Mouse (Mus musculus) naive thymus-derived CD4-positive, alpha-beta T cell, adult 2 months (primary cell): ENCODE results near the gene Dclk3.

ENCODE experiments used
- DNase-seq: peaks from one replicate; pipeline ENCODE4 v3.0.0-alpha.2; 2011; ENCODE audit warnings: low read depth

The Dclk3 gene

GRCm38 (mm10) chr9:111438904-111439835 is at the start of gene Dclk3:
Gene Dclk3, plus strand, starts transcription at chr9:111439081.
- no peak for DNase-seq

DNA sequence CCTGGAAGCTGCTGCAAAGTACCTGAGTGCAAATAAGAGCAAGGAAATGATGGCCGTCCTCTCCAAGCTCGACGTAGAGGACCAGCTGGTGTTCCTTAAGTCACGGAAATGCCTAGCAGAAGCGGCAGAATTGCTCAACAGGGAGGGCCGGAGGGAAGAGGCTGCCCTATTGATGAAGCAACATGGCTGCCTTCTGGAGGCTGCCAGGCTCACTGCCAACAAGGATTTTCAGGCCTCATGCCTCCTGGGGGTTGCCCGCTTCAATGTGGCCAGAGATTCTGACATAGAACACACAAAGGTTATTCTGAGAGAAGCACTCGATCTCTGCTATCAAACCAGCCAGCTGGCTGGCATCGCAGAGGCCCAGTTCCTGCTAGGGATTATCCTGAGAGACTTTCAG is 48.9 kb upstream of the Dclk3 start:
- DNase-seq: no peak

DNA sequence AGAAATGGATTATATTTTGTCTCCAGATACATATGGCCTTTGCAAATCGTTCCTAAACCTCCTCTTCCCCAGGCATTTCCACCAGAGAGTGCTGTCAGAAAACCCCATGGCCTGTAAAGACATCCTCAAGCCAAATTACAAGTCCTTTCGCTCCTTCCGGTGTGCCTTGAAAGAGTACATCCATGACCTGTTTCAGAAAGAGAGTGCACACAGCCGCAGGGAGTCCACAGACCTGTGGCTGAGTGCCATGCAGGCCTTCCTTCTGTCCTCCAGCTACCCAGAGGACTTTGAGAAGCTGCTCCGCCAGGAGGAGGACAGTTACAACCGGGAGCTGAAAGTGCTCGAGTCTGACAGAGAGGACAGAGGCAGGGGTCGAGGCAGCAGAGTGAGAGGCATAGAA is 47.8 kb upstream of the Dclk3 start:
- no peak for DNase-seq

- no peak for DNase-seq
Measured at GRCm38 (mm10) chr9:111391926-111392442, 46.9 kb upstream of the Dclk3 start.

GRCm38 (mm10) chr9:111395265-111395664 is 43.6 kb upstream of the Dclk3 start:
- no peak for DNase-seq

DNA sequence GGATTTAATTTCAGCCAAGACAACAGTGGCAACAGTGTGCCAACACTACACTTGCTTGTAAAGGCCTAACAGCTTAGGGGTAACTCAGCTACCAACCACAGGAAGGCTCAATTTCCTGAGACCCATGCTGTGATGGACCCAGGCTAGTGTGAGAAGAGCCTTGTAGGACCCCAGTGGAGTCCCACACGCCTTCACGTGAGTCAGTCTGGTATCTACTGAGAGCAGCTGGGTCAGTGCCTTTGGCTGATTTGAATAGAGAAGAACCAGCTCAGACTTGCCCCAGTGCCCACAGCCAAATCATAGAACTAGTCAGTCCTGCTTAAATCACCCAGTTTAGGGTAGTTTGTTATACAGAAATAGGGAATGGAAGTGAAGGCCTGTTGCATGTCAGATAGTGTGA is 40.8 kb upstream of the Dclk3 start:
- no peak for DNase-seq

- no peak for DNase-seq
Measured at GRCm38 (mm10) chr9:111400089-111400488, 38.8 kb upstream of the Dclk3 start.

GRCm38 (mm10) chr9:111403159-111403558 is 35.7 kb upstream of the Dclk3 start:
- no peak for DNase-seq

DNA sequence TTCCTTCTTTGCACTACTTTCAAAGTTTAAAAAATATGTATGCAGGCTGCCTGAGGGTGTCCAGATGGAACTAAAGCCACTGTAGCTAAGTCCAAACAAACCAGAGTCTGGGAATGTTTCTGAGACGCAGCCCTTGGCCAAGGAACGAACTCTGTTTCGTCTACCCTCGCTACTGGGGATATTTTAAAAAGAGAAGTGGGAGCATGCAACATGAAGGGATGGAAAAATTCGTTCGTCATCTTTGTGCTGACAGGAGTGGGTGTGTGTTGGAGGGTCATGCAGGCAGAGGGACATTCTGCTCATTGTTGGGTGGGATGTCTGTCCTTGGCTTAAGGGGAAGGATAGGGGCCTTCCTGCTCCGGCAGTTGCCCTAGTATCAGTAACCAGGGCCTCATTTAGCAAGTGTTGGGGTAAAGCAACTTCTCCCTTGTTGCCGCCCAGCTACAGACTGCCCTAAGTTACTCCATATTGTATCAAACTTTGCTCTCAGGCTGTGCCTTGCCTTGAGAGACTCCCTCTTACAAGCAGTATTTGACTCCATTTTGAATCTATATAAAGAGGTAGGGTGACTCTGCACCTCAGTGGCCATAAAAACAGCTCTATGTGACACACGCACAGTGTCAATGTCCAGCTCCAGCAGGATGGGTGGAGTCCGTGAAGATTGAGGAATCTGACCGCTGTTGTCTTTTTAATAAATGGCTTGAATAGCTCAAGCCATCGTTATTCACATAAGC is 34.4 kb upstream of the Dclk3 start:
- DNase-seq: no peak

DNA sequence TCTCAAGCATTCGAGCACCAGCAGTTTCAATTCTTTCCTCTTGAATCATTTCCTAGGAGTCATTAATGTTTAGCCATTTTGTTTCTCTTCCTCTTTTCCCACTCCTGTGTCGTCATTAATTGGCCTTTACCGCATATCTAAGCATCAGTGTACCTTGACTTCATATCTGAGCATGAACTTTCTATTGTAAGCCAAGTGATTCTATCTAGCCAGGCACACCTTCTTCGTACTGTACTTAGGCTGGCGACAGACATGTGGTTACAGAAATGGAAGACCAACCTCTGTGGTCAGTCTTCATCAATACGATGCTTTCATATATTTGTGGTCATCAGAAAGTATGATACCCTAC is 33.8 kb upstream of the Dclk3 start:
- DNase-seq: no peak

DNA sequence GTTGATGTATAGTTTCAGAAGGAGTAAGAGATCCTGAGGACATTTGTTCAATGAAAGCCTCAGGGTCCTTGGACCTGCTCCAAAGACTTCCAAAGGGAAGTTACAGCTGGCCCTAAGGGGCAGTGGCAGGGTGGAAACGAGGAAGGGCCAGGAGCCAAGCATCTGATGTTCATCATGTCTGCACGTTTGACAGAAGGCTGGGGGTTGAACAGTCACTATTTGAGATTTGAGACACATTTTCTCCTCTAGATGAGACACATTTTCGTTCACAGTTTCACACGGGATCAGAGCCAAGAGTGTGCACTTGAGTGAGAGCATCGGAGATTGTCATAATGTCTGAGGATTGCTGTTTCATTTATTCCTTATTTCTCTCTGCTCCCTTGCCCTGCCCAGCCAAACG is 30.9 kb upstream of the Dclk3 start:
- no peak for DNase-seq

GRCm38 (mm10) chr9:111408427-111408826 is 30.5 kb upstream of the Dclk3 start:
- no peak for DNase-seq

GRCm38 (mm10) chr9:111412471-111413160 is 26.3 kb upstream of the Dclk3 start:
- DNase-seq: no peak

GRCm38 (mm10) chr9:111421862-111422261 is 17.0 kb upstream of the Dclk3 start:
- no peak for DNase-seq

DNA sequence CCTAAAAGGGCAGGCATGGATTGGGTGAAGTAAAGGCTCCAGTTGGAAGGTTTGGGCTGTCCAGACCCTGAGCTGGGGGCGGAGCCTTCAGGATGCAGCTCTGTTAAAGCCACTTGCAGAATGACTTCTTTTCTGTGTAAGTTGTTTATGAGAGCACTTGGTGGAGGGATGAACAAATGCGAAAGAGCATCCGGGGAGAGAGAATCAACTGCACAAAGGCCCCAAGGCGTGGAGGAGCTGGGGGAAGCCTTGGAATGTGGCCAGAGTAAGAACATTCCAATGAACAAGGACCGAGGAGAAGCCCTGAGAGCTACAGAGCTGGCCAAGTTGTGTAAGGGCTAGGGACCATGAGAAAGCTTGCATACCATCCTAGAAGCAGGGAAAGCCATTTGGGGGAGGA is 16.3 kb upstream of the Dclk3 start:
- no peak for DNase-seq

DNA sequence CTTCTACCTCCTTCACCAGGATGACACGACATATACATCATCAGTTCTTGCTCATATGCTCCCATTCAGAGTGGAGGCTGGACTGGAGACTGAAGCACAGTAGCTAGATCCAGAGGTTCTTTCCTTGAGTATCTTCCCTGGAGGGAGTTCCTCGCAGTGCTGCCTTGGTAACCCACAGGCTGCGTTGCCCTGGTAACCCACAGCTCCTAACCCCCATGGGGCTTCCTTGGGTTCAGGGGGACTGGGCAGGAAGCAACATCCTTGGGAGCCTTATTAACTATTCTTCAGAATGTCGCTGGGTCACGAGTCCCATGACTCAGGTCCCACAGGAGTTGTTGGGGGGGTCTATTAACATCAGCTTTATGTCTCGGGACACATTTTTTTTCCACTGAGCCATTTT is 13.8 kb upstream of the Dclk3 start:
- DNase-seq: no peak

- no peak for DNase-seq
Measured at GRCm38 (mm10) chr9:111425952-111426351, 12.9 kb upstream of the Dclk3 start.

GRCm38 (mm10) chr9:111427891-111428555 is 10.9 kb upstream of the Dclk3 start:
- no peak for DNase-seq

GRCm38 (mm10) chr9:111428698-111429362 is 10.1 kb upstream of the Dclk3 start:
- DNase-seq: no peak

DNA sequence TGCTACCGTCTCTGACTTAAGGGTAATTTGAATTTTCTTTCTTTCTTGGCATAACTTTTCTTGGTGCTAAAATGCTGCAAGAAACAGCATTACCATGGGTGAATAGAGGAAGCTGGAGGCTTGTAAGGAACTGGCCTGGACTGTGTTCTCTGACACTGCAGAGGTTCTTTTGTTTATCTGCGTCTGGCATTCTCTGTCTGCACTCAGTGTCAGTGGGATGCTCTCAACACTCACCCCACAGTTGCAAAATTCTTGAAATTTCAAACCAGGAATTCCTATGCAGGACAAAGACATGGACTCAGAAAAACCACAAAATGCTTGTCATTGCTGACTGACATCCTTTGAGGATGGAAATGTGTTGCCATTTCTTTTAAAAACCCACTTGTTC is 9.5 kb upstream of the Dclk3 start:
- DNase-seq: no peak

DNA sequence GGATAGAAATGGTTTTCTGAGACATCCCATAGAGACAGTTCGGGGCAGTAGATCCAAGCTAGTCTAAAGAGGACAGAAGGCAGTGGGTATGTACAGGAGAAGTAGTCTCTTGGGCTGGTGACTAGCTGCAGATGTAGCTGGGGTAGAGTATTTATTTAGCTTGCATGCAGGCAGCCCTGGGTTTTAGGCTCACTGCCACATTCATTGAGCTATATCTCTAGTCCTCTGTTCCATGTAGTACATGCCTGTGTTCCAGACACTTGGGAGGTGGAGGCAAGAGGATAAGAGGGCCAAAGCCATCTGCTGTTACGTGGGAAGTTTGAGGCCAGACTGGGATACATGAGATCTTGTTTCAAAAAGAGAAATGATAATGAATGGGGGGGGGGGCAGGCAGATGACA is 3.5 kb upstream of the Dclk3 start:
- DNase-seq: no peak

GRCm38 (mm10) chr9:111439836-111440201 is 938 bp downstream of the Dclk3 start:
- DNase-seq: no peak
